Mouse (Mus musculus) left cerebral cortex, postnatal 36 days (tissue): ENCODE measurements around the gene Iqcn. TPM values are rescaled to one million over a fixed set of nuclear protein-coding genes. Genes with fewer than 3 reads are reported as not detected.

Experiments
- DNase-seq, 2 experiments: peaks; one replicate each; pipeline ENCODE4 v3.0.0; 2021 to 2022; ENCODE audit warnings: low spot score in 2 of 2, mixed read lengths in 1 of 2
- intact Hi-C: fragments of 180-260 bp; cut with DNase I; formaldehyde crosslinking; loops from one replicate; pipeline ENCODE4 v1.15.1; 2025
- total RNA-seq, 2 experiments: library from RNA; stranded (reverse); gene quantifications; 2 replicates each; pipeline ENCODE4 v1.2.3; 2021

Gene Iqcn
- total RNA-seq, 2 experiments from 2014 or later, result 0.10 to 0.34 TPM

DNA sequence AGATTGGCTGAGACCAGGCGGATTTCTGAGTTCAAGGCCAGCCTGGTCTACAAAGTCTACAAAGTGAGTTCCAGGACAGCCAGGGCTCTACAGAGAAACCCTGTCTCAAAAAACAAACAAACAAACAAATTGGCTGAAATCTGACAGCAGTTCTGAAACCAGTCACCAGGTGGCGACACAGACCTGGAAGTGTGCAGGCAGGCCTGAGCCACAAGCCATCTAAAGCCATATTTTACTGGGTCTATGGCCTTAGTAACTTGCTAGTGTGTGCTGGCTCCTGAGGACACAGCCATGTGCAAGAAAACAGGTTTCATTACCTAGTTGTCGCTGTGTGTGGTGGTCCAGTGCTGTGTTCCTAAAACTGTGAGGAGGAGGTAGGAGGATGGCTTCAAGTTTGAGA is 17.5 kb downstream of the Iqcn start:
- intact Hi-C loops, result loop anchor here (1.0 kb wide), 1 partner anchor 32 kb away; no protein-coding TSS in a partner anchor
- peak; percentile 51 to 78 for DNase-seq

- DNase-seq, result no peak
- intact Hi-C loops, result no loop called here
These were observed 18.3 kb downstream of the Iqcn start for GRCm38 (mm10) chr8:70721601-70722000.

GRCm38 (mm10) chr8:70723486-70724210 is 20.4 kb downstream of the Iqcn start, which contains the start of gene Pde4c:
Pde4c (plus strand) TSS chr8:70723720.
- intact Hi-C loops, result no loop called here
- DNase-seq, result no peak

GRCm38 (mm10) chr8:70724216-70724615 is 21.0 kb downstream of the Iqcn start:
- intact Hi-C loops, result no loop called here
- DNase-seq, result no peak

DNA sequence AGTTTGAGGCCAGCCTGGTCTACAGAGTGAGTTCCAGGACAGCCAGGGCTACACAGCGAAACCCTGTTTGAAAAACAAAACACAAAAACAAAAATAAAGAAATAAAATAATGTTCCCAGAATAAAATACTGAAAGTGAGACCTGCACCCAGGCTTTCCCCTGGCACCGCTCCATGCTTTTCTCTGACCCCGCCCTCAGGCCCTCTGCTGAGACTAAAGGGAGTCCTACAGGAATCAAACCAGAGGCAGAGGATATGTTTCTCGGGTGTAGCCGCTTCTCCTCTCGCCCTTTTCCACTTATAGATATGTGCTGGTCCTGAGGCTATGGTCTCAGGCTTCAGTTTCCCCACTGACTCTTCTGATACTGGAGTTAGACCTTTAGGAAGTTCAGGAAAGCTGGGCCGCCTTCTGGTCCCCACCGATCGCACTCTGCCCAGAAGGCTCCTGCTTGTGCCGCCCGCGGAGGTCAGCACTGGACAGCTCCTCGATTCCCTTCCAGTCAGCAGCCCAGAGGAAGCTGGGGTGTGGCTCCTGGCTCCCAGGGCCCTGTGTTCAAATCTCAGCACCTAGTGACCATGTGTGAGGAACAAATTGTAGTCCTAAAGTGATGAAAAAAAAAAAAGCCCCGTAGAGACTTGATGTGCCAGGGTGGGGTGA is 22.7 kb downstream of the Iqcn start:
- no peak for DNase-seq
- intact Hi-C loops, result no loop called here

DNA sequence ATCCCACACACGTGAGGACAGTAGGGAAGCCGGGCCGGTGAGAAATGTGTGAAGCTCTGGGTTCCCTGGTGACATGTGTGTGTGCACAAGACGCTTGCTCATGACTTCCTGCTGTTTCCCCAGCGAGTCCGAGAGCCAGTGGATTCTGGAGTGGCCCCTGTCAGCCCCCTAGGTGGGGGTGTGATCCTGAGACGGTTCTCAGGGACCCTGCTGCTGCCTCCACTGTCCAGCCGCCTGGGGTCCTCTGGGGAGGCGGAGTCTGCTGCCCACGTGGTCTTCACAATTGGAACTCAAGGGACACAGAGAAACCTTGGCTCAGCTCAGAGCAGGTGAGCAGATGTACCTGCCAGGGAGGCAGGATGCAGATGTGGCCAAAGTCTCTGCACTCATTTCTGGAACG is 23.5 kb downstream of the Iqcn start:
- no peak for DNase-seq
- intact Hi-C loops, result no loop called here

GRCm38 (mm10) chr8:70729808-70730475 is 26.7 kb downstream of the Iqcn start:
- intact Hi-C loops, result no loop called here
- DNase-seq, result no peak

GRCm38 (mm10) chr8:70730956-70731355 is 27.7 kb downstream of the Iqcn start:
- intact Hi-C loops, result no loop called here

DNA sequence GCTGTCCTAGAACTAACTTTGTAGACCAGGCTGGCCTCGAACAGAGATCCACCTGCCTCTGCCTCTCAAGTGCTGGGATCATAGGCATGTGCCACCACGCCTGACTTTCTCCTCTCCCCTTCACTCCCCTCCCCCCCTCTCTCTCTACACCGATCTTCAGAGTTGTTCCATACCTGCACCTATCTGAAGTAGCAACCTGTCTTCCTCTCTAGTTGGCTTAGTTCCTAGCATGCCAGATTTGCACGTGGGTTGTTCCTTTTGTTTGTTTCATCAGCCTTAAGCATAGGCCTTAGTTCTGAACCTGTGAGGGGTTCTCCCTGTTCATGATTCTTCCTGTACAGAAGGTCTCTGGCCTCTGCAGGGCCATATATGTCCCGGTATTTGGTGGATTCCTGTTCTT is 34.4 kb downstream of the Iqcn start:
- intact Hi-C loops, result no loop called here
- DNase-seq, result no peak

More at GRCm38 (mm10) chr8:70730956-70731355, 27.7 kb downstream of the Iqcn start:
- DNase-seq, result no peak

- intact Hi-C loops, result no loop called here
- DNase-seq, result no peak
These were observed 35.0 kb downstream of the Iqcn start for GRCm38 (mm10) chr8:70738211-70738610.

DNA sequence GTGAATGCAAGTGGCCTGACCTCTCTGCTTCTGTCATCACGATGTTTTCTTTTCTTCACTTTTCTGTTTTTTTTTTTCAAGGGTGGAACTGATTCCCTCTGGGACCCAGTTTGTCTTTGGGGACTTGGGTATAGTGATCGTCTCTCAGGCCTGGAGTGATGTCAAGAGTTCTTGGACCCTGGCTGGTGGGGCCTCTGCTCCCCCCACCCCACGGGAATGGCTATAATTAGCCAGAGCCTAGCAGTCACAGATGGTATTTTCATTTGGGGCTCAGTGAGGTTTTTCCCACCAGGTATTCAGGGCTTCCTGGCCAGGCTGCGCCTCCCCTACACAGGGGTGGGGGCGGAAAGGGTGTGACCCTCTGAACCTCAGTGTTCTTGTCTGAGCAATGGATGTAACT is 38.4 kb downstream of the Iqcn start:
- intact Hi-C loops, result no loop called here
- DNase-seq, result no peak

DNA sequence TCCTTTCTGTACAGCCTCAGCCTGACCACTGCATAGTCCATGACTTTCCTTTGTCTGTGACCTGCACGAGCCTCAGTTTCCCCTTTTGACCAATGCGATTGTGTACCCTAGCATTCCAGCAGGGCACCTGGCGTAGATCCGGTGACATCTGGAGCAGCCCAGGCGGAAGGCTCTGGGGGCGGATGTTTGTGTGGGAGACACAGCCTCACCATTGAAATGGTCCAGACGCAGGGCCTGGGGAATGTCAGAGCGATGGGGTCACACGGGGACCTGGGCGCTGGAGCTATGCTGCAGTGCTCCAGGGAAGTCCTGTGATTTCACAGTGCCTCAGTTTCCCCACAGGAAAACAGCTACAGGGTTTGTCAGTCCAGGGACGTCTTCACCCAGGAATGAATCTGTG is 38.9 kb downstream of the Iqcn start:
- DNase-seq, result no peak
- intact Hi-C loops, result no loop called here

- no peak for DNase-seq
- intact Hi-C loops, result no loop called here
These were observed 39.9 kb downstream of the Iqcn start for GRCm38 (mm10) chr8:70742981-70743655.

GRCm38 (mm10) chr8:70743656-70744590 is 40.7 kb downstream of the Iqcn start:
- intact Hi-C loops, result no loop called here

GRCm38 (mm10) chr8:70744806-70745205 is 41.5 kb downstream of the Iqcn start:
- DNase-seq, result no peak
- intact Hi-C loops, result no loop called here

More at GRCm38 (mm10) chr8:70743656-70744590, 40.7 kb downstream of the Iqcn start:
- no peak for DNase-seq

- intact Hi-C loops, result no loop called here
- no peak for DNase-seq
These were observed 42.5 kb downstream of the Iqcn start for GRCm38 (mm10) chr8:70745691-70746220.

GRCm38 (mm10) chr8:70746676-70747075 is 43.4 kb downstream of the Iqcn start:
- DNase-seq, result no peak
- intact Hi-C loops, result no loop called here

DNA sequence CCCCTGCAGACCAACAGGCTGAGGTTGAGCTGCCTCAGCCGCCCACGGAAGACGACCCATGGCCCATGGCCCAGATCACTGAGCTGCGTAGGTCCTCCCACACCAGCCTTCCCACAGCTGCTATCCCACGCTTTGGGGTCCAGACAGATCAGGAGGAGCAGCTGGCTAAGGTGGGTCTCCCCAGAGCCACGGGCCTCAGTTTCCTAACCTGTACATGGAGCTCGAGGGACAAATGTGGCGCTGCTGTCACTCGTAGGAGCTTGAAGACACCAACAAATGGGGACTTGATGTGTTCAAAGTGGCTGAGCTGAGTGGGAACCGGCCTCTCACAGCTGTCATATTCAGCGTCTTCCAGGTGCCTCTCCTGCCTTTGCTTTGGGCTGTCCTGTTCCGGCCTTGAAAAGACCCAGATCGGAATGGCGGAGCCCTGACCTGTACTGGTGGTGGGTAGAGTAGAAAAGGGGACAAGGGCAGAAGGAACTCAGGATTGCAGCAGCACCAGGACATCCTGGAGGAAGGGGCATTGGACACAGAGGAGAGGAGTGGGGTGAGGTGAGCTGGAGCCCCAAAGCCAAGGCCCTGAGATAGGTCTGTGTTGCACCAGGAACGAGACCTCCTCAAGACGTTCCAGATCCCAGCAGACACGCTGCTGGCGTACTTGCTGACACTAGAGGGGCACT is 44.1 kb downstream of the Iqcn start:
- no peak for DNase-seq
- intact Hi-C loops, result no loop called here
